Mouse (Mus musculus) G1E (cell line): ENCODE measurements around the gene Ptprg.

Experiments used
- CTCF ChIP-seq: IDR thresholded peaks from 2 replicates; pipeline ENCODE4 v1.5.1; 2012; ENCODE audit warnings: low read depth, low read length, inconsistent platforms, mixed read lengths
- GATA1 ChIP-seq: IDR thresholded peaks from 2 replicates; pipeline ENCODE4 v1.6.1; 2012; ENCODE audit warnings: borderline replicate concordance, low read length, inconsistent platforms, mixed read lengths
- POLR2AphosphoS5 ChIP-seq: IDR thresholded peaks from 2 replicates; pipeline ENCODE4 v1.6.1; 2012; ENCODE audit warnings: low read depth, low read length, inconsistent platforms; ENCODE audit not compliant: insufficient replicate concordance

GRCm38 (mm10) chr14:12114016-12114415 lies 560.7 kb downstream of the Ptprg start:
- no peak for TF ChIP-seq POLR2AphosphoS5
- no peak for TF ChIP-seq CTCF
- TF ChIP-seq GATA1 = no peak
